Mouse (Mus musculus) forebrain, postnatal 0 days (tissue): ENCODE results near the gene Tcerg1l. TPM values are rescaled to one million over a fixed set of nuclear protein-coding genes. Genes with fewer than 3 reads are reported as not detected.

Experiments
- ATAC-seq: fragments of 200-750 bp; cut with Nextera tagmentation; 2 replicates; pipeline ENCODE4 v1.8.0; 2017; ENCODE audit warnings: mild to moderate bottlenecking, moderate library complexity
- DNase-seq: peaks from one replicate; pipeline ENCODE4 v3.0.0-alpha.2; 2015
- H3K27ac ChIP-seq: fragments of 300-500 bp; sonication (generic); 2 replicates; pipeline ENCODE4 v1.5.1; 2014; ENCODE audit warnings: low read depth, mild to moderate bottlenecking, antibody characterized with exemption, low read length, moderate library complexity, mixed read lengths
- H3K27me3 ChIP-seq: fragments of 300-500 bp; sonication (generic); 2 replicates; pipeline ENCODE4 v1.6.1; 2014; ENCODE audit warnings: mild to moderate bottlenecking, low read length, mixed read lengths; ENCODE audit not compliant: insufficient read depth
- H3K36me3 ChIP-seq: fragments of 300-500 bp; sonication (generic); 2 replicates; pipeline ENCODE4 v1.6.1; 2014; ENCODE audit warnings: mild to moderate bottlenecking, moderate library complexity; ENCODE audit not compliant: insufficient read depth
- H3K4me1 ChIP-seq: fragments of 300-500 bp; sonication (generic); 2 replicates; pipeline ENCODE4 v1.6.1; 2014; ENCODE audit warnings: antibody characterized with exemption; ENCODE audit not compliant: insufficient read depth
- H3K4me2 ChIP-seq: fragments of 300-500 bp; sonication (generic); 2 replicates; pipeline ENCODE4 v1.6.1; 2014; ENCODE audit warnings: low read depth, mild to moderate bottlenecking, moderate library complexity
- H3K4me3 ChIP-seq: fragments of 300-500 bp; sonication (generic); 2 replicates; pipeline ENCODE4 v1.5.1; 2014; ENCODE audit warnings: low read depth, low read length, mixed read lengths
- H3K9ac ChIP-seq: fragments of 300-500 bp; sonication (generic); 2 replicates; pipeline ENCODE4 v1.6.1; 2014; ENCODE audit warnings: mild to moderate bottlenecking
- H3K9me3 ChIP-seq: fragments of 300-500 bp; sonication (generic); 2 replicates; pipeline ENCODE4 v1.6.1; 2016; ENCODE audit warnings: low read length
- CTCF ChIP-seq: sonication (generic); IDR thresholded peaks from 2 replicates; pipeline ENCODE4 v1.5.1; 2016; ENCODE audit warnings: antibody characterized with exemption, control low read depth, low read depth
- WGBS: fragments of 180-500 bp; shearing (Covaris S2); extraction: QIAGEN DNeasy Blood & Tissue Kit; methylation state at CpG from one replicate; pipeline ENCODE4 v1.1.7; 2014; 5-methylcytosine and 5-hydroxymethylcytosine counted together
- polyA plus RNA-seq: library from polyadenylated mRNA; unstranded; fragments of >200 nt; fragmentation: Nextera tagmentation; extraction: Ambion mirVana; gene quantifications from 2 replicates; pipeline ENCODE4 v1.2.1, GENCODE M21; 2015
- total RNA-seq: library from RNA; depleted of rRNA; stranded (reverse); fragments of >200 nt; gene quantifications from 2 replicates; pipeline ENCODE4 v1.2.3, GENCODE M21; 2014

Gene Tcerg1l
- total and polyA plus RNA-seq, 2 experiments from 2014 or later = 21.6 to 22.1 TPM

- 85% methylated on average over 15 of the region's 15 CpGs for WGBS
- no peak overlapping the region for H3K4me3 ChIP-seq
- no peaks in the 10 kb centered on the region for H3K4me1 ChIP-seq
- H3K27ac ChIP-seq = no peak overlapping the region
- H3K9ac ChIP-seq = no peak overlapping the region
- no peak overlapping the region for H3K4me2 ChIP-seq
- TF ChIP-seq CTCF = no peak
- DNase-seq = no peak
- no peaks in the 10 kb centered on the region for H3K27me3 ChIP-seq
- H3K36me3 ChIP-seq = no peaks in the 10 kb centered on the region
- no peak for ATAC-seq
- no peaks in the 10 kb centered on the region for H3K9me3 ChIP-seq
Measured at GRCm38 (mm10) chr7:138202162-138202832, 195.2 kb downstream of the Tcerg1l start.

DNA sequence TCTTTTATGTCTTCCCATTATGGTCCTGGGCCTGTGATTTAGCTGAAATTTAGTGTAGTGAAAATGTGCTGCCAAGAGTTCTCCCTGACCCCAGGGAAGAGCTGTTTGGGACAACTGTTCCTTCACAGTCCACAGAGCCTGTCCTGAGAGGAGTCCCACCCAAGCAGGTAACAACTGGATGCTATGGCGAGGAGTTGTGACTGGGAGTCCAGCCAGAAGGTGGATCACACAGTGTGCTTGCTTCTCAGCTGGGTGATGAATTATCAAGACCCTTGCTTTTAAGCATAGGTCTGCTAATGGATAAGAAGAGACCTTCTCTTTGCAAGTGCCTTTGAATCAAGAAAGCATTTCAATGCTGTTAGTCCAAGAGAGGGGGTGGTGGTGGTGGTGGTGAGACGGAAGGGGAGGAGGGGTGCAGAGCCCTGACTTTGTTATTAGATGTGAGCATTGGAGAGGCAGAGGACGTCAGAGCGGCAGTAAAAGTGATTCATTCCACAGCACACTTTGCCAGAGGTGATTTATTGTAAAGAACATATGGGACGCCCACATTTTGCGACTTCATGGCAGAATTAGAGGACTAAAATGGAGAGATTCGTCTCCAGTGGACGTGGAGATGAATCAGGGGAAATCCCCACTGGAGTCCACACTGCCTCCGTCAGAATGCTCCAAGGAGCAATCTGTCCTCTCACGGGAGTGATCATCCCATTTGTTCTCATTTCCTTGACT, 198.0 kb downstream of the Tcerg1l start:
- H3K9ac ChIP-seq = no peak overlapping the region
- no peaks in the 10 kb centered on the region for H3K9me3 ChIP-seq
- 80% methylated on average over 10 of the region's 10 CpGs for WGBS
- no peak overlapping the region for H3K27ac ChIP-seq
- ATAC-seq (no peak), DNase-seq (no peak)
- no peak for TF ChIP-seq CTCF
- no peak overlapping the region for H3K4me2 ChIP-seq
- no peaks in the 10 kb centered on the region for H3K36me3 ChIP-seq
- H3K4me1 ChIP-seq = no peaks in the 10 kb centered on the region
- H3K27me3 ChIP-seq = no peaks in the 10 kb centered on the region
- no peak overlapping the region for H3K4me3 ChIP-seq

- no peak overlapping the region for H3K27ac ChIP-seq
- no peaks in the 10 kb centered on the region for H3K36me3 ChIP-seq
- H3K9ac ChIP-seq = no peak overlapping the region
- H3K27me3 ChIP-seq = no peaks in the 10 kb centered on the region
- no peak overlapping the region for H3K4me2 ChIP-seq
- DNase-seq = no peak
- no peak for ATAC-seq
- no peaks in the 10 kb centered on the region for H3K4me1 ChIP-seq
- H3K9me3 ChIP-seq = no peaks in the 10 kb centered on the region
- WGBS = 88% methylated on average over 2 of the region's 2 CpGs
- no peak overlapping the region for H3K4me3 ChIP-seq
- TF ChIP-seq CTCF = no peak
Measured at GRCm38 (mm10) chr7:138196139-138196538, 201.4 kb downstream of the Tcerg1l start.

GRCm38 (mm10) chr7:138184197-138184596, 213.3 kb downstream of the Tcerg1l start:
- Histone ChIP-seq H3K36me3 (no peaks in the 10 kb centered on the region), H3K4me1 (0 out of 2 replicates have a peak, but pooled peaks cover 3% of the 10 kb centered on the region), H3K4me3 (no peak overlapping the region), H3K27me3 (no peaks in the 10 kb centered on the region), H3K4me2 (no peak overlapping the region), H3K9ac (no peak overlapping the region), H3K9me3 (no peaks in the 10 kb centered on the region), H3K27ac (no peak overlapping the region)
- WGBS = 57% methylated on average over 5 of the region's 5 CpGs
- TF ChIP-seq CTCF = no peak
- ATAC-seq (no peak), DNase-seq (no peak)

DNA sequence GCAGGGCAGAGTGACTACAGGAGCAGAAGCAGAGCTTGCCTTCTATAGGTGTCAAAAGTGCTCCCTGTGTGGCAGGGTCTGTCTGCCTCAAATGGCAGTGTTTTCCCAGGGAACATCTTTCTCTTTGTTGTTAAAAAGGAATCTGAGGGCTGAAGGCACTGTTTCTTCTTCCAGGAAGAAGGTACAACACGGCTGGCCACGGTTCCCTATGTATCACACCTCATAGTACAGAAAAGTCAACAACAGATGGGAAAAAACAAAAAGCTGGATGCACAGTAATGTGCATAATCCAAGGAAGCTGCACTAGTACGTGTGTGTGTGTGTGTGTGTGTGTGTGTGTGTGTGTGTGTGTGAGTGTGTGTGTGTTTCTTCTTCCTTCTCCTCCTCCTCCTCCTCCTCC, 215.3 kb downstream of the Tcerg1l start:
- 42% methylated on average over 3 of the region's 3 CpGs for WGBS

DNA sequence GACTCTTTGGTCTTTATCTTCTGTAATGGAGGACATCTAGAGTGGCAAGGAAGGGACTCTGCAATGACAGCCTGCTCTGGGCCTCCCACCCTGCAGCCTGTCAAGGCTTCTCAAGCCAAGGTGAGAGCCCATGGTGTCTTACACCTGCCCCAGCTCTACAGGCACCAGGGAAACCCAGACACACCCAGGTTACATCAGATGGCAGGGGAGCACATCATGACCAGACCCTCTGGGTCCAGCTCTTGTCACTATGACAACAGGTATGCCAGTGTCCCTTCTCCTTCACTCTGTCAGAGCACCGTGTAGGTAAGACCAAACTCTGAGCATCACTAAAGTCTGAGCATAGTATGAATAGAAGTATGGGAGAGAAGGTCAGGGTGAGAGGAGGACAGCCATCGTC, 218.9 kb downstream of the Tcerg1l start:
- no peaks in the 10 kb centered on the region for H3K9me3 ChIP-seq
- H3K27me3 ChIP-seq = no peaks in the 10 kb centered on the region
- ATAC-seq (no peak), DNase-seq (no peak)
- H3K36me3 ChIP-seq = no peaks in the 10 kb centered on the region
- no peak overlapping the region for H3K27ac ChIP-seq
- TF ChIP-seq CTCF = no peak
- WGBS = 85% methylated on average over 2 of the region's 2 CpGs
- H3K9ac ChIP-seq = no peak overlapping the region
- H3K4me1 ChIP-seq = 0 out of 2 replicates have a peak, but pooled peaks cover 3% of the 10 kb centered on the region
- H3K4me2 ChIP-seq = no peak overlapping the region
- no peak overlapping the region for H3K4me3 ChIP-seq

More for the DNA sequence above, 215.3 kb downstream of the Tcerg1l start:
- Histone ChIP-seq H3K4me3 (no peak overlapping the region), H3K4me2 (no peak overlapping the region), H3K9me3 (no peaks in the 10 kb centered on the region), H3K27ac (no peak overlapping the region), H3K36me3 (no peaks in the 10 kb centered on the region), H3K9ac (no peak overlapping the region), H3K27me3 (no peaks in the 10 kb centered on the region), H3K4me1 (0 out of 2 replicates have a peak, but pooled peaks cover 3% of the 10 kb centered on the region)
- DNase-seq (no peak), ATAC-seq (0 out of 2 replicates have a peak, but pooled peaks have one; percentile 10)
- no peak for TF ChIP-seq CTCF

DNA sequence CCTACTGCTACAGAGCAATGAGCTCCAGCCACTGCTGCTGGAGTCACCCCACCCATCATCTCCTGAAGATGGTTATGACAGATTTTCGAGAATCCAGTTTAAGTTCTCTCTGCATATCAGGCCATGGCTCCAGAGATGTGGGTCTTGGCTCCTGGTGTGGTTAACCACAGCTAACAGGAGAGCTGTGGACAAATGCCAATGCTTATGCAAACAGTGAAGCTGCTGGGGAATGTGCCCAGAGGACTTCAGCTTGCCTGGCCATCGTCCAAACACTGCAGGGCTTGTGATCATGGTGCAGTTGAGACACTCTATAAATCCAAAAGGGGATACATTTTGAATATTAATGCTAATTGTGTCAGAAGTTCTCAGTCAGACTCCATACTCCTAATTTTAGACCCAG, 221.5 kb downstream of the Tcerg1l start:
- Histone ChIP-seq H3K27me3 (no peaks in the 10 kb centered on the region), H3K36me3 (no peaks in the 10 kb centered on the region), H3K27ac (no peak overlapping the region), H3K4me2 (no peak overlapping the region), H3K4me3 (no peak overlapping the region), H3K9me3 (no peaks in the 10 kb centered on the region), H3K4me1 (no peaks in the 10 kb centered on the region), H3K9ac (no peak overlapping the region)
- peak; percentile 42 for DNase-seq
- 50% methylated on average over 2 of the region's 2 CpGs for WGBS
- no peak for TF ChIP-seq CTCF
- ATAC-seq = no peak
